Mouse (Mus musculus): ENCODE results near the gene Pkp4. TPM values are rescaled to one million over a fixed set of nuclear protein-coding genes. Genes with fewer than 3 reads are reported as not detected.
"Not testable (repeated sequence)": the region's sequence is repeated elsewhere in the genome, so short reads cannot be mapped to it uniquely, and the experiment has no call there.

Gene Pkp4
- polyA plus RNA-seq, 1 experiment from 2014 or later, result 36.5 TPM

- Histone ChIP-seq H3K4me1 (replicated peaks) (no peaks in the 10 kb centered on the region), H3K27me3 (no peaks in the 10 kb centered on the region), H3K9me3 (replicated peaks) (no peaks in the 10 kb centered on the region), H3K36me3 (peaks cover 37% of the 10 kb centered on the region), H3K4me2 (no peak overlapping the region), H3K9ac (no peak overlapping the region), H3K4me3 (no peak overlapping the region), H3K27ac (no peak overlapping the region)
- WGBS, result 93% methylated on average over 5 of the region's 5 CpGs
- ATAC-seq (replicated peaks; ENCODE audit: insufficient number of reproducible peaks, insufficient read depth, low FRiP score, low read depth), result no peak
Observed at GRCm38 (mm10) chr2:59355531-59356289, 195.1 kb downstream of the Pkp4 start.

GRCm38 (mm10) chr2:59359760-59360342 is 199.2 kb downstream of the Pkp4 start:
- Histone ChIP-seq H3K9ac (no peak overlapping the region), H3K4me2 (no peak overlapping the region), H3K27ac (no peak overlapping the region), H3K27me3 (no peaks in the 10 kb centered on the region), H3K36me3 (peaks cover 15% of the 10 kb centered on the region), H3K9me3 (replicated peaks) (no peaks in the 10 kb centered on the region), H3K4me3 (no peak overlapping the region), H3K4me1 (replicated peaks) (peaks cover 14% of the 10 kb centered on the region)
- no peak for ATAC-seq (replicated peaks; ENCODE audit: insufficient number of reproducible peaks, insufficient read depth, low FRiP score, low read depth)
- 73% methylated on average over 9 of the region's 9 CpGs for WGBS

- Histone ChIP-seq H3K4me1 (replicated peaks) (peaks cover 14% of the 10 kb centered on the region), H3K9ac (no peak overlapping the region), H3K4me2 (peak overlapping the region; percentile 20; the same call in 1 of the 2 replicates), H3K36me3 (peaks cover 3% of the 10 kb centered on the region; the same call in 1 of the 2 replicates), H3K27ac (peak overlapping the region; percentile 63), H3K4me3 (no peak overlapping the region), H3K27me3 (no peaks in the 10 kb centered on the region), H3K9me3 (replicated peaks) (0 out of 2 replicates have a peak, but pooled peaks cover 3% of the 10 kb centered on the region)
- 0 out of 2 replicates have a peak, but pooled peaks have one; percentile 58 for ATAC-seq (replicated peaks; ENCODE audit: insufficient number of reproducible peaks, insufficient read depth, low FRiP score, low read depth)
- WGBS, result 14% methylated on average over 4 of the region's 4 CpGs
Observed at GRCm38 (mm10) chr2:59361350-59361780, 200.7 kb downstream of the Pkp4 start.

- Histone ChIP-seq H3K9me3 (replicated peaks) (0 out of 2 replicates have a peak, but pooled peaks cover 3% of the 10 kb centered on the region), H3K27ac (peak overlapping the region; percentile 50), H3K36me3 (no peaks in the 10 kb centered on the region), H3K4me2 (no peak overlapping the region), H3K4me1 (replicated peaks) (peaks cover 14% of the 10 kb centered on the region), H3K4me3 (no peak overlapping the region), H3K27me3 (no peaks in the 10 kb centered on the region), H3K9ac (no peak overlapping the region)
- WGBS, result 61% methylated on average over 3 of the region's 3 CpGs
- ATAC-seq (replicated peaks; ENCODE audit: insufficient number of reproducible peaks, insufficient read depth, low FRiP score, low read depth), result no peak
Observed at GRCm38 (mm10) chr2:59364156-59364842, 203.6 kb downstream of the Pkp4 start.

- 91% methylated on average over 4 of the region's 4 CpGs for WGBS
- no peak overlapping the region for H3K4me3 ChIP-seq
Observed at GRCm38 (mm10) chr2:59367191-59367590, 206.5 kb downstream of the Pkp4 start.

GRCm38 (mm10) chr2:59373113-59373512 is 212.5 kb downstream of the Pkp4 start:
- Histone ChIP-seq H3K27ac (no peak overlapping the region), H3K4me3 (no peak overlapping the region), H3K36me3 (no peaks in the 10 kb centered on the region), H3K4me1 (replicated peaks) (no peaks in the 10 kb centered on the region), H3K27me3 (no peaks in the 10 kb centered on the region), H3K4me2 (no peak overlapping the region), H3K9ac (no peak overlapping the region), H3K9me3 (replicated peaks) (no peaks in the 10 kb centered on the region)
- ATAC-seq (replicated peaks; ENCODE audit: insufficient number of reproducible peaks, insufficient read depth, low FRiP score, low read depth), result no peak
- WGBS, result 95% methylated on average over 2 of the region's 2 CpGs

More at GRCm38 (mm10) chr2:59367191-59367590, 206.5 kb downstream of the Pkp4 start:
- H3K9me3 ChIP-seq (replicated peaks), result 0 out of 2 replicates have a peak, but pooled peaks cover 3% of the 10 kb centered on the region
- no peak for ATAC-seq (replicated peaks; ENCODE audit: insufficient number of reproducible peaks, insufficient read depth, low FRiP score, low read depth)
- no peak overlapping the region for H3K27ac ChIP-seq
- 0 out of 2 replicates have a peak, but pooled peaks cover 2% of the 10 kb centered on the region for H3K4me1 ChIP-seq (replicated peaks)
- H3K36me3 ChIP-seq, result no peaks in the 10 kb centered on the region
- no peak overlapping the region for H3K4me2 ChIP-seq
- H3K9ac ChIP-seq, result no peak overlapping the region
- H3K27me3 ChIP-seq, result no peaks in the 10 kb centered on the region

GRCm38 (mm10) chr2:59378096-59378495 is 217.4 kb downstream of the Pkp4 start:
- ATAC-seq (replicated peaks; ENCODE audit: insufficient number of reproducible peaks, insufficient read depth, low FRiP score, low read depth), result no peak
- no peaks in the 10 kb centered on the region for H3K36me3 ChIP-seq
- WGBS, result 89% methylated on average over 9 of the region's 9 CpGs
- H3K27me3 ChIP-seq, result no peaks in the 10 kb centered on the region
- no peak overlapping the region for H3K4me3 ChIP-seq
- H3K4me2 ChIP-seq, result no peak overlapping the region
- H3K27ac ChIP-seq, result no peak overlapping the region
- H3K9me3 ChIP-seq (replicated peaks), result no peaks in the 10 kb centered on the region
- no peak overlapping the region for H3K9ac ChIP-seq
- H3K4me1 ChIP-seq (replicated peaks), result no peaks in the 10 kb centered on the region

GRCm38 (mm10) chr2:59378861-59379260 is 218.2 kb downstream of the Pkp4 start:
- 90% methylated on average over 17 of the region's 17 CpGs for WGBS
- not testable (repeated sequence) for H3K4me1 ChIP-seq (replicated peaks); H3K27ac ChIP-seq; H3K9ac ChIP-seq; ATAC-seq (replicated peaks; ENCODE audit: insufficient number of reproducible peaks, insufficient read depth, low FRiP score, low read depth); H3K4me2 ChIP-seq; H3K9me3 ChIP-seq (replicated peaks); H3K4me3 ChIP-seq; H3K27me3 ChIP-seq; H3K36me3 ChIP-seq

- Histone ChIP-seq H3K36me3 (no peaks in the 10 kb centered on the region), H3K27ac (no peak overlapping the region), H3K4me3 (no peak overlapping the region), H3K27me3 (no peaks in the 10 kb centered on the region), H3K4me2 (no peak overlapping the region), H3K4me1 (replicated peaks) (no peaks in the 10 kb centered on the region), H3K9me3 (replicated peaks) (no peaks in the 10 kb centered on the region), H3K9ac (no peak overlapping the region)
- WGBS, result 93% methylated on average over 17 of the region's 17 CpGs
- no peak for ATAC-seq (replicated peaks; ENCODE audit: insufficient number of reproducible peaks, insufficient read depth, low FRiP score, low read depth)
Observed at GRCm38 (mm10) chr2:59383231-59383630, 222.6 kb downstream of the Pkp4 start.

- no peak overlapping the region for H3K9ac ChIP-seq
- no peak overlapping the region for H3K4me2 ChIP-seq
- WGBS, result 74% methylated on average over 10 of the region's 10 CpGs
- H3K4me3 ChIP-seq, result no peak overlapping the region
- no peak for ATAC-seq (replicated peaks; ENCODE audit: insufficient number of reproducible peaks, insufficient read depth, low FRiP score, low read depth)
- H3K9me3 ChIP-seq (replicated peaks), result no peaks in the 10 kb centered on the region
- H3K27ac ChIP-seq, result no peak overlapping the region
- H3K27me3 ChIP-seq, result no peaks in the 10 kb centered on the region
- no peaks in the 10 kb centered on the region for H3K4me1 ChIP-seq (replicated peaks)
- H3K36me3 ChIP-seq, result no peaks in the 10 kb centered on the region
Observed at GRCm38 (mm10) chr2:59383852-59384776, 223.5 kb downstream of the Pkp4 start.

All from heart, embryonic 15.5 days (tissue).